Mouse (Mus musculus) layer of hippocampus, adult 11-12 months (tissue): ENCODE data around the gene Alox8.

Experiments
- DNase-seq: peaks from one replicate; pipeline ENCODE4 v3.0.0; 2022; ENCODE audit warnings: low spot score

The Alox8 gene

DNA sequence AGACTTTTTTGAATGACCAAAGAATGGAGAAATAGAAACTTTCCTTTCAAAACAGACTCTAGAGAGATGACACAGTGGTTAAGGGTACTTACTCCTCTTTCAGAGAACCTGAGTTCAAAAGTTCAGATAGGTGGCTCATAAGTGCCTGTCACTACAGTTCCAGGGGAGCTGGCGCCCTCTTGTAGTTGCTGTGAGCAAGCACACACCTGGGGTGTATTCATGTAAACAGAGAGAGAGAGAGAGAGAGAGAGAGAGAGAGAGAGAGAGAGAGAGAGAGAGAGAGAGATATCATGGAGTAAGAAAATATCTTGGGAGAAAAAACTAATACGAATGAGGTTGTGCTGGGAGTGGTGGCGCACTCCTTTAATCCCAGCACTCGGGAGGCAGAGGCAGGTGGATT, 17.5 kb downstream of the Alox8 start:
- no peak for DNase-seq

DNA sequence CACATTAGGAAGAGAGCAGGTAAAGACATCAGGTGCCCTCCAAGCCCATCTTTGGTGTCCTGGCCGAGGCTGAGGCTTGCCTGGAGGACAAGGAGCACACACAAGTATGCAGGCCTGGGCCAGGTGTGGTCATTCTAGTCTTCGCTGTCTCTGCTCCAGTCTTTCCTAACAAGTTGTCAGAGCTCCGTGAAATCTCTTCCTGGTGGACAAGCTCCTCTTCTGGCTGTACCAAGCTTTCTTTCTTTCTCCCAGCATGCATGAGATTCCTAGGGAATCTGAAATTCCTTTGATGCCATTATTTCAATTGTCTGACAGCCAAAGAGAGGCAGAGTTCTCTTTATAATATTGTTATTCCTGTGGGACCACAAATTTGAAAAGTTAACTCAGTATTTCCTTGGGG, 18.1 kb downstream of the Alox8 start:
- DNase-seq, result no peak

DNA sequence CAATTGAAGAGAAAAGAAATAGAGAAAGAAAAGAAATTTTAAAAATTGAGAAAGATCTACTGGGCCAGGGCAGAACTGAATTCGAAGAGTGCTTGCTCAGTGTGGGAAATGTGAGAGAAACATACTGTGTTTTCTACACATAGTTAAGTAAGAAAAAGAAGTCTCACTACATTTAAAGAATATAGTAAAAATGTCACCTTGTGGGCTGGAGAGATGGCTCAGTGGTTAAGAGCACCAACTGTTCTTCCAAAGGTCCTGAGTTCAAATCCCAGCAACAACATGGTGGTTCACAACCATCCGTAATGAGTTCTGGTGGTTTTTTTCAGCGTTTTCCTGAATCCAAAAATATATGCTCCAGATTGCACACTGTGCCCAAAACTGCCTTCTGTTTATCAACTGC, 19.1 kb downstream of the Alox8 start:
- no peak for DNase-seq

DNA sequence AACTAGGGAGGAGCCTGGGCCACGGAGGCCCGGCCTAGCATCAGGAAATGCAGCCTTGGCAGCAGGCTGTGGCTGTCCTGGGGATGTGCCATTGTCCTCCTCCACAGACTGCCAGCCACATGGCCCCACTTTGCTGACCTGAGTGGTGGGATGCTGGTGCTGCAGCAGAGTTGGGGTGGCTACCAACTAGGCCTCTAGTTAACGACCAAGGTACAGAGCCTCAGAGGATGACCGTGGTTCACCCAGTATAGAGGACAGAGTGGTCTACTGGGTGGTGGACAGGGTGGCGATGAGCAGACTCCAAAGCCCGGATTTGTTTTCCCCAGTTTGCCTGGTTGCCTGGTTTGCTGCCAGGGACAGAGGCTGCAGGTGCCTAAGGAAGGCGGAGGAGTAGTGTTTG, 22.9 kb downstream of the Alox8 start:
- DNase-seq, result no peak

DNA sequence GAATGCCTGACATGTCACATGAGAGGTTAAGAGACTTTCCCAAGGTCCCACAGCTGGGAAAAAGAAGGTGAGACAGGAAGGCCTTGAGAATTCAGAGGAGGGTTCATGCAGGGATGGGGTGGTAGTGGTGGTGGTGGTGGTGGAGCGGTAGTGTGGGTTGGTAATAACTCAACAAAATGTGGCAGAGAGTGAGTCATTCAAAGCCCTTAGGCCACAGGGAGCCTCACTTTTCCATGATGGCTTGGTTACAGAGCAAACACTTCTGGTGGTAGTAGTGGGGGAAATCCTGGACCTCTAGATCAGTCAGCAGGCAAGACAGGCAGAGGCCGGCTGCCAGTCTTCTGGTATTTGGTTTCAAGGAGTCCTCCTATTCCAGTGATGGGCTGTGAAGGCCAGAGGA, 25.0 kb downstream of the Alox8 start:
- DNase-seq, result no peak

DNA sequence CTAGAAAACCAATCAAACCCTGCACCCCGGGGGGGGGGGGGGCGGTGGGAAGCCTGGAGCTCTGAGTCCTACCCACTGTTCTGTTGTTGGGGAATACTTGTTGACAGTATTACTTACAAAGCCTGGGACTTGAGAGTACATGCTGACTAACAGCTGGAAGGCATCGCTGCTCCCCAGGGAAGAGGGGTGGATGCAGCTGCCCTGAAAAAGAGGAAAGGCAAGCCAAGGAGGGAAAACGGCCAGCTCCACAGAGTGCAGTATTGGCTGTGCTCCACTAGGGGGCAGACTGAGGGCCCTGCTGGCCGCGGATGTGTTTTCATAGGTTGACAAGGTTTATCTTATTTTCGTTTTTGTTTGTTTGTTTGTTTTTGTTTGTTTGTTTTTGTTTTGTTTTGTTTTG, 26.0 kb downstream of the Alox8 start:
- DNase-seq, result peak; percentile 58

DNA sequence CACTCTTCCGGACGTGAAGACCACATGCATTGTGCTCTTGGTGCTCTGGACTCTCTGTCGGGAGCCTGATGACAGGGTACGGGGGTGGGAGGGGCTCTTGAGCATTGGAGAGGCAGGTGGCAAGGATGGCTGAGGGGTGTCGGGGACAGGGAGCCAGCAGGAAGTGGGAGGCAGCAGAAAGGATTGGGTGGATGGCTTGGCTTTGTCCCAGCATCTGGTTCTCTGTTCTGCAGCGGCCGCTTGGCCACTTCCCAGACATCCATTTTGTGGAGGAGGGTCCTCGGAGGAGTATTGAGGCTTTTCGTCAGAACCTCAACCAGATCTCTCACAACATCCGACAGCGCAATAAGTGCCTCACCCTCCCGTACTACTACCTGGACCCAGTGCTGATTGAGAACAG, 28.3 kb downstream of the Alox8 start:
- peak; percentile 48 for DNase-seq

DNA sequence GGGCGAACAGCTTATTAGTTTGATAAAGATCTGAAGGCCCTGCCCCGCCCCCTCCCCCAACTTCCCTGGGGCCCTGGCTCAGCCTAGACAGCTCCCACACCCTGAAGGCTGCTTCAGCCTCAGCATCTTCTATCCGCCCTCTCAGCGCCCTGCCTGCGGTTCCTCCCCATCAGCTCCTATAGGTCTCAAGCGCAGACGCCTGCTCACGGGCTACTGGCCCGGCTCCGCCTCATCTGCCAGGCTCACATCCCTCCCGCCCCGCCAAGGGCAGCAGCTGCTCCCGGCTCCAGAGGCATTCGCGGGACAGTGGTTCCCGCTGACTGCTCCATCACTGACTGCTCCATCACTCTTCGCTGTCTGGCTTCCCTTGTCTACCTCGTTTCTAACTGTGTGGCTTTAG, 40.8 kb downstream of the Alox8 start, which contains the start of gene Alox12b:
Gene Alox12b (plus strand): TSS at position 190 of the 400 bp plus-strand sequence.
- no peak for DNase-seq

DNA sequence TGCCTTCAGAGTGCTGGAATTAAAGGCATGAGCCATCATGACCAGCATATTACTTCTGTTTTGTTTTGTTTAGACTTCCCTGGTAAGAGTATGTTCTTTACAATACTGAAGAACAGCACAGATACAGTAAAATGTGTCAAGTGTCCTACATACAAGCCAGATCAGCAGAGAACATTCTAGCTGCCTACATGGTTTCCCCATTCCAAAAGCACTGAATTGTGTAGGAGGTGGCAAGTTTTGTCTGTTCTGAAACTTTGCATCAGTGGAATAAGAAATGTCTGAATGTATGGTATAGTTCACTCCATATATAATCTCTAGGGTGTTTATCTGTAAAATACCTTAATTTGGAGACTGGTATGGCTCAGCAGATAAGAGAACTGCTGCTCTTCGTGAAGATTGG, 42.3 kb downstream of the Alox8 start:
- DNase-seq, result no peak

DNA sequence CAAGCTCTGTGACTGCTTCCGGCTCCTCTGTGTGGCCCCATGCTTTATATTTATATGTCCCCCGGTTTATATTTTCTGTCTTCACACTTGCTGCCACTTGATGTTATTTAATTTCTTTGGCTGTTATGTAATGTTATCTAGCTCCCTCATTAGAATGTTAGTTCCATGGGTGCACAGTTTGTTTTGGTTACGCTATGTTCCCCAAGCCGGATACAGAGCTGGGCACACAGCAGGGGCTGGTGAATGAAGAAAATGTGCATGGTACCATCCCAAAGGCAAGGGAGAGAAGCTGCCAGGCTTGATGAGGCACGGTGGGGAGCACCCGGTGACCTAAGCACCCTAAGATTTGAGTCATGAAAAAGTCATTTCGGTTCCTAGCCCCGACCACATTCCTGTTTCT, 43.8 kb downstream of the Alox8 start:
- DNase-seq, result peak; percentile 45

DNA sequence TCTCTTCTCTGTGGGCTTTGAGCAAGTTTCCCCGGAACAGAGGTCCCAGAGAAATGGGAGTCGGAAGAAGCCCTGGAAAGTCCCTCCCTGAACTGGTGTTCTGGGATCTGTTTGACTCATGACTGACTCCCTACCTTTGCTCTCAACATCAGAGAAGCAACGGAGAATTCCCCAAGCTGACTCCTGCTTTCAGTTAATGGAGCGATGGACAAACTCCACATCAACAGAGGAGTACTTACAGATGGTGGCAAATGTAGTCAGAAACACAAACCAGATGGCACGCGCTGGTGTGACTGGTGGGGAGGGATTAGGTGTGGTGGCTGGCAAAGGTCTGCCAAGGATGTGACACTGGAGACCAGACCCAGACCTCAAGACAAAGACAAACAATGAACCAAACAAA, 46.6 kb downstream of the Alox8 start:
- no peak for DNase-seq

DNA sequence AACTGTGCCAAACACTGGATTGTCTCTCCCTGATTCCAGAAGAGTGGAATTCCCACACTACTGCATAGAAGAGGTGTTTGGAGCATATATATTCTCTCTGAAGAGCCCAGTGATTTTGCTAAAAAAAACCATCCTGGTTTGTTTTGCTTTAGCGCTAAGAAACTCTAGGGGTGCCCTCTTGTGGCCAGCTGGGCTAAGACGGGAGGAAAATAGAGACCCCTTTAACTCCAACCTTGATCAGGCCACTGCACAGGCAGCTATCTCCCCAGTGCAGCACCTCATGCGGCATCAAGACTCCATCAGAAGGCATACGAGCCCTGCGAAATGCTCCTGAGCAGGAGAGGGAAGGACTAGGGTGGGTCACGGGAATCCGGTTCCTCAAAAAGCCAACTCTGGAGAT, 47.2 kb downstream of the Alox8 start:
- peak; percentile 77 for DNase-seq

DNA sequence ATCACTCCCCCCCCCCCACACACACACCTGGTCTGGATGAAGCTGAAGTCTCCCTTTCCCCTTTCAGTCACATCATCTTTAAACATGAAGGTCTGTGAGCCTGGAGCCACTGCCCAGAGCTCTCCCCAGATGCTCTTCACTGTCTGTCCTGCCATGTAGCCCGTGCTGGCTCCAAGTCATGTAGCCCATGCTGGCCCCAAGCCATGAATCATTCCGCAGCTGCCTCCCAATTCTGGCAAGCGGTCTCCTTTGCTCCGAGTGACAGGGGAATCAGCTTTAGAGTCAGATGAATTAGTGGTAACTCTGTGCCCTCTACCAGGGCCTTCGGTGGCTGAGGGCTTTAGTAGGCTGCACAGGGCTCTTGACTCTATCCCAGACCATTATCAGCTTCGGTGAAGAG, 47.9 kb downstream of the Alox8 start:
- DNase-seq, result peak; percentile 44

DNA sequence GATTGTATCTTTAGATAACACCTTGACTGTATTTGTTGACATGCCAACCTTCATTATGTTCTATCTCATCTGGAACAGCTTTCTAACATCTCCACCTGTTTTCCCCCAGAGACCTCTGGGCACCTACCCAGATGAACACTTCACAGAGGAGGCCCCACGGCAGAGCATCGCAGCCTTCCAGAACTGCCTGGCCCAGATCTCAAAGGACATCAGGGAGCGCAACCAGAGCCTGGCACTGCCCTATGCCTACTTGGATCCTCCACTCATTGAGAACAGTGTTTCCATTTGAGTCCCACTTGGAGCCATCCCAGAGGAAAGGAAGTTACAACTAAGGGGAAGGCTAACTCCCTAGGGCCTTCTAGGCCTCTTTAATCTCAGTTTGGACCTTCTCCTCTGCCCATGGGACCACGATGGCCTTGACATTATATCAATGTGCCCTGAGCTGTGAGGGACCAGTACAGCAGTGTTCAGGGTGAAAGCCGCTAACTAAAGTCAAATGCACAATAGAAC, 49.1 kb downstream of the Alox8 start:
- no peak for DNase-seq

DNA sequence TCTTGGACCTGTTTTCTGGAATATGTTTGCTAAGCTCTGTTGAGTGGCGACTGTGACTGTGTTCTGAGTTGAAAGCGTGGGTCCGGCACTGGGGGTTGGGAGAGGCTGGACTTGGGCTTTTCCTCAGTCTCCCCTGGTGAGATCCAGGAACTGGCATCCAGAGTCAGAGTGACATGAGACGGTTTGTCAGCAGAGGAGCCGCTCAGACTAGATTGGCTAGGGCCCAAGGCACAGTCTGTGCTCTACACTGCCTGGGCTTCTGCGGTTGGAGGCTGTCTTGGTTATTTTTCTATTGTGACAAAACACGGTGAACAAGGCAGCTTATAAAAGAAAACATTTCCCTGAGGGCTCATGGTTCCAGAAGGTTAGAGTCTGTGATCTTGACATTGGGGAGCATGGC, 50.1 kb downstream of the Alox8 start:
- no peak for DNase-seq

DNA sequence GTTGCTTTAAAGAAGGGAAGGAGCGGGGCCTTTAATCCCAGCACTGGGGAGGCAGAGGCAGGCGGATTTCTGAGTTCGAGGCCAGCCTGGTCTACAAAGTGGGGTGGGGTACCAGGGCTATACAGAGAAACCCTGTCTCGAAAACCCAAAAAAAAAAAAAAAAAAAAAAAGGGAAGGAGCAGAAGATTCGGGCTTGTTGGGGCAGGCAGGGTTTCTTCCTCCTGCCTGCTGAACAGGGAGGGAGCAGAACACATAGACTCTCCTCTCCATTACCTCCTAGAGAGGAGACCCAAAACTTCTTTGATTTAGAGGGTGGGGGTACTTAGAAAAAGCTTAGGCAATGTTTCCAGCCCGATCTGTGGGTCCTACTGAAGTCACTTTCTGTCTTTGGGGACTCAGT, 62.3 kb downstream of the Alox8 start:
- no peak for DNase-seq

DNA sequence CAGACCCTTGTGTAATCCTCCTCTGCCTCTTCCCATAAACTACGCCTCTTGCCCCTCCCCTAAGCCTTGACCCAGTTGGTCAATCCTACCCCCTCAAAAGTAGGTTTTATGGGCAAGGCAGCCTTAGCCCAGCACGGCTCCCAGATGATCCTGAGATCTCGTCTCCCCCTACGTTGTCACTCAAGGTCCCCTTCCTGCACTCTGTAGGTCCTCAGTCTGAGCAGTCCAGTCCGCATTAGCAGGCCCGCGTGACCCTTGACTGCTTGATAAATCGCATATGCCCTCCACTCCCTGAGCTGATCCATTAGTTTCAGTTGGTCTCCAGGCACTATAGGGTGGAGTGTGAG, 63.0 kb downstream of the Alox8 start:
- DNase-seq, result no peak
